Mouse (Mus musculus) midbrain, embryonic 15.5 days (tissue): ENCODE results near the gene Cacna1c. TPM values are rescaled to one million over a fixed set of nuclear protein-coding genes. Genes with fewer than 3 reads are reported as not detected.
A peak's percentile ranks its signal among the peaks of the same experiment; 100 is the strongest.
"Not testable (repeated sequence)": the region's sequence is repeated elsewhere in the genome, so short reads cannot be mapped to it uniquely, and the experiment has no call there.

Experiments
- ATAC-seq: fragments of 200-750 bp; cut with Nextera tagmentation; replicated peaks from 2 replicates; pipeline ENCODE4 v1.8.0; 2017; ENCODE audit warnings: moderate TSS enrichment
- H3K27ac ChIP-seq: fragments of 300-500 bp; sonication (generic); 2 replicates; pipeline ENCODE4 v1.5.1; 2015; ENCODE audit warnings: mild to moderate bottlenecking, inconsistent platforms
- H3K27me3 ChIP-seq: fragments of 300-500 bp; sonication (generic); replicated peaks from 2 replicates; pipeline ENCODE4 v1.6.1; 2015; ENCODE audit warnings: inconsistent platforms
- H3K36me3 ChIP-seq: fragments of 300-500 bp; sonication (generic); replicated peaks from 2 replicates; pipeline ENCODE4 v1.6.1; 2015; ENCODE audit warnings: inconsistent platforms
- H3K4me1 ChIP-seq: fragments of 300-500 bp; sonication (generic); 2 replicates; pipeline ENCODE4 v1.6.1; 2015; ENCODE audit warnings: inconsistent platforms
- H3K4me2 ChIP-seq: fragments of 300-500 bp; sonication (generic); 2 replicates; pipeline ENCODE4 v1.6.1; 2015; ENCODE audit warnings: inconsistent platforms, mild to moderate bottlenecking, moderate library complexity
- H3K4me3 ChIP-seq: fragments of 300-500 bp; sonication (generic); 2 replicates; pipeline ENCODE4 v1.5.1; 2015; ENCODE audit warnings: mild to moderate bottlenecking, inconsistent platforms
- H3K9ac ChIP-seq: fragments of 300-500 bp; sonication (generic); 2 replicates; pipeline ENCODE4 v1.6.1; 2015; ENCODE audit warnings: mild to moderate bottlenecking, inconsistent platforms
- H3K9me3 ChIP-seq: fragments of 300-500 bp; sonication (generic); 2 replicates; pipeline ENCODE4 v1.6.1; 2016; ENCODE audit warnings: inconsistent platforms
- WGBS: fragments of 180-500 bp; shearing (Covaris S2); methylation state at CpG from one replicate; pipeline ENCODE4 v1.1.7; 2015; ENCODE audit warnings: mixed read lengths; 5-methylcytosine and 5-hydroxymethylcytosine counted together
- polyA plus RNA-seq: library from polyadenylated mRNA; unstranded; fragments of >200 nt; fragmentation: Nextera tagmentation; extraction: Ambion mirVana; gene quantifications from 2 replicates; pipeline ENCODE4 v1.2.1, GENCODE M21; 2015

Gene Cacna1c
- polyA plus RNA-seq, 1 experiment from 2014 or later, result 7.9 TPM

GRCm38 (mm10) chr6:118578741-118579140, 617.5 kb downstream of the Cacna1c start:
- H3K9ac ChIP-seq, H3K4me1 ChIP-seq, H3K36me3 ChIP-seq, ATAC-seq, H3K4me2 ChIP-seq, H3K27ac ChIP-seq, H3K4me3 ChIP-seq, H3K27me3 ChIP-seq, H3K9me3 ChIP-seq: not testable (repeated sequence)
- 84% methylated on average over 4 of the region's 4 CpGs for WGBS

- Histone ChIP-seq H3K36me3 (no peaks in the 10 kb centered on the region), H3K4me3 (no peak overlapping the region), H3K9me3 (no peaks in the 10 kb centered on the region), H3K27me3 (no peaks in the 10 kb centered on the region), H3K9ac (no peak overlapping the region), H3K4me1 (peaks cover 8% of the 10 kb centered on the region), H3K4me2 (no peak overlapping the region), H3K27ac (peak overlapping the region; percentile 36; the same call in 1 of the 2 replicates)
- ATAC-seq, result peak; percentile 66; the same call in 1 of the 2 replicates
- 56% methylated on average over 6 of the region's 6 CpGs for WGBS
Measured at GRCm38 (mm10) chr6:118574351-118574750, 621.9 kb downstream of the Cacna1c start.

- Histone ChIP-seq H3K9ac (no peak overlapping the region), H3K27me3 (no peaks in the 10 kb centered on the region), H3K9me3 (no peaks in the 10 kb centered on the region), H3K27ac (no peak overlapping the region), H3K4me2 (no peak overlapping the region), H3K4me3 (no peak overlapping the region), H3K36me3 (no peaks in the 10 kb centered on the region), H3K4me1 (peaks cover 9% of the 10 kb centered on the region)
- WGBS, result 97% methylated on average over 3 of the region's 3 CpGs
- ATAC-seq, result no peak
Measured at GRCm38 (mm10) chr6:118567816-118568215, 628.4 kb downstream of the Cacna1c start.

GRCm38 (mm10) chr6:118561745-118562609, 634.2 kb downstream of the Cacna1c start, which contains the start of gene Ankrd26:
Gene Ankrd26, minus strand, starts transcription at chr6:118562226.
- peak within 1 kb of the TSS; percentile 83 for H3K4me2 ChIP-seq
- no peaks in the 10 kb centered on the region for H3K27me3 ChIP-seq
- WGBS, result 5% methylated on average over 54 of the region's 54 CpGs
- no peaks in the 10 kb centered on the region for H3K9me3 ChIP-seq
- H3K27ac ChIP-seq, result peak within 1 kb of the TSS; percentile 81
- 0 out of 2 replicates have a peak, but pooled peaks cover 2% of the 10 kb centered on the region for H3K36me3 ChIP-seq
- H3K4me3 ChIP-seq, result peak within 1 kb of the TSS; percentile 69
- H3K4me1 ChIP-seq, result peaks cover 32% of the 10 kb centered on the region
- peak; percentile 98 for ATAC-seq
- peak within 1 kb of the TSS; percentile 75 for H3K9ac ChIP-seq

- Histone ChIP-seq H3K27ac (0 out of 2 replicates have a peak overlapping the region, but pooled peaks have one; percentile 81), H3K9me3 (no peaks in the 10 kb centered on the region), H3K4me2 (peak overlapping the region; percentile 83), H3K27me3 (no peaks in the 10 kb centered on the region), H3K9ac (peak overlapping the region; percentile 75), H3K4me1 (peaks cover 32% of the 10 kb centered on the region), H3K36me3 (0 out of 2 replicates have a peak, but pooled peaks cover 7% of the 10 kb centered on the region), H3K4me3 (peak overlapping the region; percentile 69)
- ATAC-seq, result no peak
- 81% methylated on average over 8 of the region's 8 CpGs for WGBS
Measured at GRCm38 (mm10) chr6:118561225-118561624, 635.0 kb downstream of the Cacna1c start.

- Histone ChIP-seq H3K4me2 (no peak overlapping the region), H3K36me3 (peaks cover 46% of the 10 kb centered on the region), H3K27me3 (no peaks in the 10 kb centered on the region), H3K4me3 (no peak overlapping the region), H3K9ac (no peak overlapping the region), H3K27ac (no peak overlapping the region), H3K4me1 (no peaks in the 10 kb centered on the region), H3K9me3 (no peaks in the 10 kb centered on the region)
- 93% methylated on average over 4 of the region's 4 CpGs for WGBS
- ATAC-seq, result no peak
Measured at GRCm38 (mm10) chr6:118538627-118539026, 657.6 kb downstream of the Cacna1c start.

Other genes starting within 250 kb of the Cacna1c start
- gene Dcp1b, start 21.2 kb downstream of the Cacna1c start, polyA plus RNA-seq, result 13.8 and 14.2 TPM in 2 replicates
- 0.54 and 1.1 TPM in 2 replicates for gene Cacna2d4, start 40.1 kb upstream of the Cacna1c start, polyA plus RNA-seq
- 10.6 and 12.7 TPM in 2 replicates for gene Lrtm2, start 134.3 kb upstream of the Cacna1c start, polyA plus RNA-seq
- gene Adipor2, start 221.3 kb upstream of the Cacna1c start, polyA plus RNA-seq, result 39.2 and 39.3 TPM in 2 replicates